Mouse (Mus musculus): ENCODE data around the gene Cd200r3.

- TF ChIP-seq CTCF (IDR thresholded peaks at IDR 0.05; ENCODE audit: low read depth) (no peak), EP300 (IDR thresholded peaks at IDR 0.05; ENCODE audit: low read depth) (no peak)
These were observed 73.0 kb downstream of the Cd200r3 start for GRCm38 (mm10) chr16:45016488-45016887.

All from liver, embryonic 14.5 days (tissue).